Mouse (Mus musculus) limb, embryonic 13.5 days (tissue): Measurements from ENCODE around the gene Gm5127. TPM values are rescaled to one million over a fixed set of nuclear protein-coding genes. Genes with fewer than 3 reads are reported as not detected.

Experiments used
- ATAC-seq: fragments of 200-750 bp; cut with Nextera tagmentation; 2 replicates; pipeline ENCODE4 v1.8.0; 2017; ENCODE audit warnings: low read depth, moderate number of reproducible peaks, moderate TSS enrichment; ENCODE audit not compliant: low FRiP score
- H3K27ac ChIP-seq: fragments of 300-500 bp; sonication (generic); 2 replicates; pipeline ENCODE4 v1.5.1; 2015; ENCODE audit warnings: inconsistent platforms, mild to moderate bottlenecking, moderate library complexity
- H3K27me3 ChIP-seq: fragments of 300-500 bp; sonication (generic); 2 replicates; pipeline ENCODE4 v1.6.1; 2015; ENCODE audit warnings: mild to moderate bottlenecking, inconsistent platforms
- H3K36me3 ChIP-seq: fragments of 300-500 bp; sonication (generic); 2 replicates; pipeline ENCODE4 v1.6.1; 2015; ENCODE audit warnings: inconsistent platforms, mild to moderate bottlenecking, moderate library complexity
- H3K4me1 ChIP-seq: fragments of 300-500 bp; sonication (generic); 2 replicates; pipeline ENCODE4 v1.6.1; 2015; ENCODE audit warnings: inconsistent platforms
- H3K4me2 ChIP-seq: fragments of 300-500 bp; sonication (generic); replicated peaks from 2 replicates; pipeline ENCODE4 v1.6.1; 2015; ENCODE audit warnings: inconsistent platforms, mild to moderate bottlenecking, moderate library complexity
- H3K4me3 ChIP-seq: fragments of 300-500 bp; sonication (generic); 2 replicates; pipeline ENCODE4 v1.5.1; 2015; ENCODE audit warnings: moderate library complexity, mild to moderate bottlenecking, inconsistent platforms
- H3K9ac ChIP-seq: fragments of 300-500 bp; sonication (generic); 2 replicates; pipeline ENCODE4 v1.6.1; 2015; ENCODE audit warnings: mild to moderate bottlenecking, inconsistent platforms
- H3K9me3 ChIP-seq: fragments of 300-500 bp; sonication (generic); 2 replicates; pipeline ENCODE4 v1.6.1; 2016; ENCODE audit warnings: inconsistent platforms
- WGBS: fragments of 180-500 bp; shearing (Covaris S2); methylation state at CpG from one replicate; pipeline ENCODE4 v1.1.7; 2015; 5-methylcytosine and 5-hydroxymethylcytosine counted together
- microRNA-seq: library from miRNA; unstranded; fragments of <30 nt; microRNA quantifications from one replicate; pipeline ENCODE4, GENCODE M21; 2016
- polyA plus RNA-seq: library from polyadenylated mRNA; unstranded; fragments of >200 nt; fragmentation: Nextera tagmentation; extraction: Ambion mirVana; gene quantifications from 2 replicates; pipeline ENCODE4 v1.2.1, GENCODE M21; 2015

The Gm5127 gene
- polyA plus RNA-seq, 1 experiment from 2014 or later: 0.10 TPM

DNA sequence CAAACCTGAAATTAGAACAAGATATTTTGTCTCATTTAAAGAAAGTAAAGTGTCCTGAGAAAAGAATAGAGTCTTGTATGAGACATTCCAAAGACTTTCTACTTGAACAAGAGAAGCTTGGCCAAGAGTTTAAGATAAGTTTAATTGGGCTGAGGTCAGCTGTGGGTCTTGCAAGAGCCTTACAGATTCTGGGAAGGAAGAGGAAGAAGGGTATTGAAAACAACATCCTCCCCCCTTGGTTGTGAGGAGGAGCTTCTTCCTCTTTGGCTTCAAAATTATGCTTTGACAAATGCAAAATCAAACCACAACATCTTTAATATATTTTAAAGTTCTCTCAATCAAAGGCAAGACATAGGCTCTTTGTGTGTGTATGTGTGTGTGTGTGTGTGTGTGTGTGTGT lies 50.6 kb downstream of the Gm5127 start:
- no peaks in the 10 kb centered on the region for H3K27me3 ChIP-seq

DNA sequence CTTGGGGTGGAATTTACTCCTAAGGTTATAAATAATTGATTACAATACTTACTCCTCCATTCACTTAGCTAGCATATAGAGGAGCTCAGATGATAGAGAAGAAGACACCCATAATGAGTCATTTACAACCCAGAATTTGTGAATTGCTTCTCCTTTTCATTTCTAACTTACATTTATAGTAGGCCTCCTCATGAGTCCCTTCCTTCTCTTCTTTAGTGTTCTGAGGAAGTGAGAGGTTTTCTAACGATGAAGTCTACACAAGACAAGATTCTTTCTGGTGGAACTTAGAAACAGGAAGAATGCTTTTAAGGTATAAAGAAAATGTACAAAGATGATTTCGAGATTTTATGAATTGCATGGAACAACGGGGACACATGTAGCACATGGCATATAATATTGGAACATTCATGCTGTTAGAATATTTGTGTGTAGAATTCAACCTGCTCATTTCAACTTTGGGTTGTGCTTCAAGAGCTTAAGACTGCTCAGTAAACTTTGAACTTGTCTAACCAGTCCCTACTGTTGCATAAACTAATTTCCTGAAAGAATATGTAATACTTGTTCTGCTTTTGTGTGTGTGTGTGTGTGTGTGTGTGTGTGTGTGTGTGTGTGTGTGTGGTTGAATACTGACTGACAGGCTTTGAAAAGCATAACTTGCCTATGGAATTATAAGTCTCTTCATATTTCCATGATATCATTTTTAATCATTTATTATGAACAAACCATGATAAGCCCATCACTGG lies 52.0 kb downstream of the Gm5127 start:
- no peak overlapping the region for H3K4me2 ChIP-seq
- no peak overlapping the region for H3K4me3 ChIP-seq
- no peaks in the 10 kb centered on the region for H3K27me3 ChIP-seq
- no peak overlapping the region for H3K9ac ChIP-seq
- no peak overlapping the region for H3K27ac ChIP-seq
- no peaks in the 10 kb centered on the region for H3K4me1 ChIP-seq
- ATAC-seq: no peak
- H3K9me3 ChIP-seq: no peaks in the 10 kb centered on the region
- H3K36me3 ChIP-seq: no peaks in the 10 kb centered on the region
- 77% methylated on average over 3 of the region's 3 CpGs for WGBS

More for the DNA sequence above, 50.6 kb downstream of the Gm5127 start:
- Histone ChIP-seq H3K4me2 (no peak overlapping the region), H3K4me3 (no peak overlapping the region), H3K4me1 (no peaks in the 10 kb centered on the region), H3K9me3 (no peaks in the 10 kb centered on the region), H3K36me3 (no peaks in the 10 kb centered on the region), H3K9ac (no peak overlapping the region), H3K27ac (no peak overlapping the region)
- ATAC-seq: no peak

DNA sequence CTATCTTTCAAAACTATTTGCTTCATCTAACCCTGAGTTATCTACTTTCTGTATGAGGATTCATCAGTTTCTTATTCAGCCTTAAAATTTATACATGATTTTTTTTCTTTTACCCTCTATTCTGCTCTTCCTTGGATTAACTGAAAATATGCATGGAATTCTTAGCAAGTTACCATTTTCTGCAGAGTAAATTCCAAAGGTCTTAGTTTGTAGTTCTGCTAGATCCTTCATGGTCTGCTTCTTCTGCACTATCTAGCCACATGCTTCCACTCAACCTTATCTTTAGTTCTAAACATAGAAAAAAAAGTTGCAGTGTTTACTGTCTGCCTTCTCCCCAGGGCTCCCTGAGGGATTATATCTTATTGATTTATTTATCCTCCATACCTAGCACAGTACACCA lies 79.1 kb downstream of the Gm5127 start:
- Histone ChIP-seq H3K4me1 (no peaks in the 10 kb centered on the region), H3K36me3 (no peaks in the 10 kb centered on the region), H3K9ac (no peak overlapping the region), H3K9me3 (no peaks in the 10 kb centered on the region), H3K4me2 (no peak overlapping the region), H3K27me3 (no peaks in the 10 kb centered on the region), H3K4me3 (no peak overlapping the region), H3K27ac (no peak overlapping the region)
- ATAC-seq: no peak

DNA sequence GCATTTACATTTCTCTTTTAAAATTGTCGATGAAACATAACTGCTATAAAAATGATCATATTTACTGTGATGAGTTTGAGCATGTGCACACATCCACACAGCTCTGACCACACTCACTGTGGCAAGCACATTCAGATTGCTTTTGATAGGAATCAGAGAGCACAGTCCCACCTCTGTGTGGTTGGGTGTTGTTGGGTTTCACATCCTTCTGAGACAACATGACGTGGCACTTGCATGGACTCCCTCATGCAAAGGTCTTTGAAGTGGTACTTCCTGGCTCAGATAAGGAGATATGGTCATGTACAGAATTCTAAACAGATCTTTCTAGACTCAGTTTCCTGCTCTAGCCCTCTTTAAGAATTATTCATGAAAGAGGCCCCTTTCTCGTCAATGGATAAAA lies 121.6 kb downstream of the Gm5127 start:
- Histone ChIP-seq H3K9ac (no peak overlapping the region), H3K9me3 (no peaks in the 10 kb centered on the region), H3K4me2 (no peak overlapping the region), H3K4me3 (no peak overlapping the region), H3K27me3 (no peaks in the 10 kb centered on the region), H3K27ac (no peak overlapping the region), H3K4me1 (no peaks in the 10 kb centered on the region), H3K36me3 (no peaks in the 10 kb centered on the region)
- ATAC-seq: no peak
- WGBS: 75% methylated on average over 3 of the region's 3 CpGs

DNA sequence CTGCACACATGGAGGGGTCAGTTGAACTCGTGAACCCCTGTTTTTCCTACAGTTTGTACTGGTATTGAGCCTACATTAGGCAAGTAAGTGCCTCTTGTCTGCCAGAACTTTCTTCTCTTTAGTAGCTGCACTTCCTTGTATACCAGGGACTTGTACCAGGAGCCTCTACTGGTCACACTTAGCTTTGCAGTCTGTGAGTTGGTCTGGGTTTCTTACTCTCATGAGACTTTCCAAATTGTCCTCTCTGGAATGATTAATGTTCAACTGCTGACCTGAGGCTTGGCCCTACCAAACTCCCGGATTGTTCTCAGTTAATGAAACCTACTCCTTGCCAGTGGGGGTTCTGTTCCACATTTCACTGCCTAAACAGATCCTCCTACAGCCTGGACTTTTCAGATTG lies 134.2 kb downstream of the Gm5127 start:
- no peak overlapping the region for H3K4me3 ChIP-seq
- no peaks in the 10 kb centered on the region for H3K4me1 ChIP-seq
- H3K27ac ChIP-seq: no peak overlapping the region
- H3K36me3 ChIP-seq: no peaks in the 10 kb centered on the region
- no peak overlapping the region for H3K9ac ChIP-seq
- 26% methylated on average over 2 of the region's 2 CpGs for WGBS
- no peak overlapping the region for H3K4me2 ChIP-seq
- H3K9me3 ChIP-seq: no peaks in the 10 kb centered on the region
- no peaks in the 10 kb centered on the region for H3K27me3 ChIP-seq
- no peak for ATAC-seq

DNA sequence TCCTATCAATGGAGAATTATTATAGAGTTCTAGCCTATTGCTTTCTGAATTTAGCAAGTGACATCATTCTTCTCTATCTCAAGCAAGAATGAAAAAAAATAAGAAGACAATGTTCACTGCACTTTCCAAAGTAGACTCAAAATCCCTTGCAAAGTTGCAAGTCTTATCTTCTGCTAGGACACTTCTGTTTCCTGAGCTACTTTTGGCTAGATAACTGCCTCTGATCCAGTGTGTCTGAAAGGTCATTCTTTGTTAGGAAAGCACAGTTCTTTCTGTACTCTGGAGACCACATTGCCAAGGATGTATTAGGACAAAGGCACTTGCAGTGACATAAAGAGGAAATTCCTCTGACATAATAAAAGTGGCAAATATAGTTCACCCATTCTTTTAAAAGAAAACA lies 159.3 kb downstream of the Gm5127 start:
- ATAC-seq: no peak
- Histone ChIP-seq H3K4me1 (no peaks in the 10 kb centered on the region), H3K4me3 (no peak overlapping the region), H3K27me3 (no peaks in the 10 kb centered on the region), H3K36me3 (no peaks in the 10 kb centered on the region), H3K27ac (no peak overlapping the region), H3K9ac (no peak overlapping the region), H3K4me2 (no peak overlapping the region), H3K9me3 (no peaks in the 10 kb centered on the region)

DNA sequence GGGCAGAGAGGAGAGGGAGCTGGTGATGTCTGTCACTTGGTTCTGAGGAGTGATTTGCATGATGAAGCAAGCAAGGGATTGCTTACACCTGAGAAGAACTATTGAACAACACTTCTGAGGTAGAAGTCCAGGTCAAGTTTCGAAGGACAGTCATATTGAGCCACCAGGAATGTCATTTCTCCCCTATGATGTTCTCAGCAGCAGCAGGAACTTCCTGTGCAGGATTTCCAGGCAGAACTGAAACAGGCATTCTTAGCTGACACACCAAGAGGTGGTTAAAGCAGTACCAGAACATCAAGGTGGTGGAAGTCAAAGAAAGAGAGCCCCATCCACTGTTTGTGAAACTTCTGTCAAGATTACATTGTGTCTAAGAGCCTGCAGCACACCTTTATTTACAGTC lies 172.3 kb downstream of the Gm5127 start:
- ATAC-seq: no peak
- no peaks in the 10 kb centered on the region for H3K36me3 ChIP-seq
- no peak overlapping the region for H3K9ac ChIP-seq
- no peak overlapping the region for H3K27ac ChIP-seq
- no peaks in the 10 kb centered on the region for H3K4me1 ChIP-seq
- 50% methylated on average over 1 of the region's 1 CpGs for WGBS
- H3K27me3 ChIP-seq: no peaks in the 10 kb centered on the region
- H3K9me3 ChIP-seq: no peaks in the 10 kb centered on the region
- no peak overlapping the region for H3K4me3 ChIP-seq
- no peak overlapping the region for H3K4me2 ChIP-seq

Small RNAs within 50 kb of the gene (microRNA-seq; reads per million reads assigned to microRNA genes)
- not detected for gene Gm22102

Other genes with a start within 250 kb of the Gm5127 start
- 18.1 and 20.0 TPM in 2 replicates for gene Fndc3c1, start 97.8 kb upstream of the Gm5127 start, polyA plus RNA-seq
- gene Cysltr1, start 20.5 kb downstream of the Gm5127 start, polyA plus RNA-seq: 1.3 and 1.9 TPM in 2 replicates